Comparison of ENCODE assay signal across 21 mouse cellular contexts in the genomic region with DNA sequence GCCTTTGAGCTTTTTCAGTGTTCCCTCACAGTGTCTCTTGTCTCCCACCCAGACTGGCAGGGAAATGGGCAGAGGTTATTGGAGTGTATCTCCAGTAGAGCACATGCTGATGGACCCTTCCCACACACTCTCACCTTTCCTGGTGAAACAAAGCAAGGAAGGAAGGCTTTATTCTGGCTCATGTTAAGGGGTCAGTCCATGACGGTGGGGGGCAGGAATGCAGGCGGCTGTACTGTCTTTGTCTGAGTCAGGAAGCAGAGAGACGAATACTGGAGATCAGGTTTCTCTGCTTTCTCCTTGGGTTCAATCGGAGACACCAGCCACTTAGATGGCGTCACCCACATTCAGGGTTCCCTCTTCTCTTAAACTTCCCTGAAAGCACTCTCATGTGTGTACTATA. TPM values are rescaled to one million over a fixed set of nuclear protein-coding genes. Genes with fewer than 3 reads are reported as not detected.
DNase-seq lines count a peak whose midpoint lies in the region; ATAC-seq and TF ChIP-seq lines count a peak whose summit lies in the region.
"Had no signal": no experiment of that assay in that cellular context is flagged by ENCODE, and none has a peak within 500 bp of the region (broad histone marks: within the 10 kb centered on the region; RNA-seq: fewer than 3 reads in every experiment).

No protein-coding gene starts in this region.

- DNase-seq in heart, adult 2 months, result no peak
- DNase-seq in kidney, postnatal 10 days, result peak; percentile 47
- no peak for DNase-seq in kidney, adult 11 months
- DNase-seq in adrenal gland, postnatal 10 days, result no peak
- DNase-seq: adrenal gland, adult 2 months; B cell, adult 2 months; cerebellum, postnatal 10 days; gastrocnemius, adult 2 months; liver, embryonic 13.5 days; spleen, adult 18-20 months; thymus, adult 18-20 months; thymus, postnatal 4 days had no signal

- no peaks in the 10 kb centered on the region for H3K27me3 ChIP-seq in heart, embryonic 13.5 days (replicated peaks)
- H3K27me3 ChIP-seq in heart, adult 2 months (ENCODE audit: control insufficient read depth, insufficient read depth, low read length), result no peaks in the 10 kb centered on the region
- H3K27me3 ChIP-seq in ES-Bruce4 (ENCODE audit: control insufficient read depth, insufficient read depth, low read length, poor library complexity, severe bottlenecking), result no peaks in the 10 kb centered on the region
- H3K27me3 ChIP-seq: hindbrain, embryonic 15.5 days; limb, embryonic 13.5 days; liver, embryonic 13.5 days; lung, embryonic 15.5 days; midbrain, embryonic 13.5 days had no signal

- no peak for TF ChIP-seq POLR2A in heart, adult 2 months (IDR thresholded peaks at IDR 0.05; ENCODE audit: insufficient read depth, low read depth, low read length)
- TF ChIP-seq POLR2A in ES-Bruce4 (IDR thresholded peaks at IDR 0.05; ENCODE audit: insufficient read depth, low read length), result no peak

- peaks cover 8% of the 10 kb centered on the region for H3K79me2 ChIP-seq in heart, adult 2 months (replicated peaks; ENCODE audit: control insufficient read depth, insufficient read depth, low read length)

- H3K4me2 ChIP-seq in heart, embryonic 13.5 days, result no peak overlapping the region
- H3K4me2 ChIP-seq: hindbrain, embryonic 15.5 days; limb, embryonic 13.5 days; liver, embryonic 13.5 days; lung, embryonic 15.5 days; midbrain, embryonic 13.5 days had no signal

- peaks cover 88% of the 10 kb centered on the region for H3K4me1 ChIP-seq in heart, embryonic 13.5 days
- H3K4me1 ChIP-seq in heart, adult 2 months (ENCODE audit: control insufficient read depth, insufficient read depth, low read length), result peaks cover 18% of the 10 kb centered on the region
- H3K4me1 ChIP-seq in ES-Bruce4 (ENCODE audit: control insufficient read depth, insufficient read depth, low read length), result peaks cover 9% of the 10 kb centered on the region
- H3K4me1 ChIP-seq in brown adipose tissue, adult 24 weeks (ENCODE audit: control insufficient read depth, insufficient read depth, insufficient read length, low read length), result peaks cover 36% of the 10 kb centered on the region

- H3K9ac ChIP-seq in heart, embryonic 13.5 days, result no peak overlapping the region
- no peak overlapping the region for H3K9ac ChIP-seq in heart, adult 2 months (ENCODE audit: low read depth, low read length)
- H3K9ac ChIP-seq in ES-Bruce4 (ENCODE audit: low read depth, poor library complexity, severe bottlenecking), result no peak overlapping the region
- H3K9ac ChIP-seq: hindbrain, embryonic 15.5 days; limb, embryonic 13.5 days; liver, embryonic 13.5 days; lung, embryonic 15.5 days; midbrain, embryonic 13.5 days had no signal

- H3K4me3 ChIP-seq in heart, embryonic 13.5 days, result no peak overlapping the region
- no peak overlapping the region for H3K4me3 ChIP-seq in heart, adult 2 months
- no peak overlapping the region for H3K4me3 ChIP-seq in ES-Bruce4 (ENCODE audit: low read depth, low read length)
- no peak overlapping the region for H3K4me3 ChIP-seq in brown adipose tissue, adult 24 weeks (ENCODE audit: insufficient read depth, low read depth, low read length)
- H3K4me3 ChIP-seq: gastrocnemius, adult 2 months; hindbrain, embryonic 15.5 days; limb, embryonic 13.5 days; liver, embryonic 13.5 days; lung, embryonic 15.5 days; midbrain, embryonic 13.5 days had no signal

- TF ChIP-seq CTCF in heart, adult 2 months (IDR thresholded peaks at IDR 0.05), result no peak
- no peak for TF ChIP-seq CTCF in ES-Bruce4 (IDR thresholded peaks at IDR 0.05; ENCODE audit: low read depth, low read length)

- 0 out of 2 replicates have a peak, but pooled peaks cover 7% of the 10 kb centered on the region for H3K36me3 ChIP-seq in heart, embryonic 13.5 days
- H3K36me3 ChIP-seq in heart, adult 2 months (ENCODE audit: control insufficient read depth, insufficient read depth, low read length), result peaks cover 2% of the 10 kb centered on the region; the same call in 1 of the 2 replicates
- no peaks in the 10 kb centered on the region for H3K36me3 ChIP-seq in ES-Bruce4 (ENCODE audit: control insufficient read depth, insufficient read depth, low read length, poor library complexity, severe bottlenecking)
- H3K36me3 ChIP-seq: hindbrain, embryonic 15.5 days; limb, embryonic 13.5 days; liver, embryonic 13.5 days; lung, embryonic 15.5 days; midbrain, embryonic 13.5 days had no signal

- 0 out of 2 replicates have a peak overlapping the region, but pooled peaks have one; percentile 8 for H3K27ac ChIP-seq in heart, embryonic 13.5 days (replicated peaks)
- H3K27ac ChIP-seq in heart, adult 2 months, result no peak overlapping the region
- H3K27ac ChIP-seq in ES-Bruce4 (ENCODE audit: insufficient read depth, low read length), result no peak overlapping the region
- 0 out of 2 replicates have a peak overlapping the region, but pooled peaks have one; percentile 19 for H3K27ac ChIP-seq in brown adipose tissue, adult 24 weeks (replicated peaks; ENCODE audit: low read depth, low read length)
- H3K27ac ChIP-seq: gastrocnemius, adult 2 months; hindbrain, embryonic 15.5 days; limb, embryonic 13.5 days; liver, embryonic 13.5 days; lung, embryonic 15.5 days; macrophage; midbrain, embryonic 13.5 days had no signal

- intact Hi-C loops in heart, adult 2 months (cut with DNase I), result no loop called here

- ATAC-seq in heart, embryonic 13.5 days (ENCODE audit: extremely low read depth, insufficient number of reproducible peaks, low FRiP score, low TSS enrichment), result no peak
- ATAC-seq: intestine, postnatal 0 days; midbrain, embryonic 13.5 days had no signal

- H3K9me3 ChIP-seq in heart, embryonic 13.5 days, result no peaks in the 10 kb centered on the region
- H3K9me3 ChIP-seq in ES-Bruce4 (replicated peaks; ENCODE audit: control insufficient read depth, insufficient read depth, low read length, poor library complexity, severe bottlenecking), result no peaks in the 10 kb centered on the region
- H3K9me3 ChIP-seq: hindbrain, embryonic 15.5 days; limb, embryonic 13.5 days; liver, embryonic 13.5 days; lung, embryonic 15.5 days; midbrain, embryonic 13.5 days had no signal

- TF ChIP-seq EP300 in heart, adult 2 months (IDR thresholded peaks at IDR 0.05; ENCODE audit: insufficient read depth, low read depth, low read length), result no peak
- TF ChIP-seq EP300 in ES-Bruce4 (IDR thresholded peaks at IDR 0.05; ENCODE audit: insufficient read depth, low read depth, low read length), result 0 out of 2 replicates have a peak, but pooled peaks have one; percentile 40

- WGBS in heart, embryonic 13.5 days, result 57% methylated on average over 5 of the region's 5 CpGs
- 46% methylated on average over 5 of the region's 5 CpGs for WGBS in heart, adult 2 months

RNA-seq across cellular contexts. Expression of gene Etv6, which starts 11.7 kb away (rescaled TPM):
- 12.5 and 12.8 TPM in 2 replicates for polyA plus RNA-seq in heart, embryonic 13.5 days (2015; fragmentation: Nextera tagmentation; extraction: Ambion mirVana)
- 10 to 100 TPM; 11.4 to 14.0 TPM for total RNA-seq in heart, adult 2 months (2021)
- polyA plus RNA-seq in heart, adult 2 months (2012; rRNA removed), result 9.8 and 12.7 TPM in 2 replicates
- polyA plus RNA-seq in ES-Bruce4 (2011; ENCODE audit: insufficient read depth, insufficient read length, low read depth, missing spikeins), result 18.1 and 19.9 TPM in 2 replicates
- 8.6 and 10.5 TPM in 2 replicates for polyA plus RNA-seq in brown adipose tissue, adult 24 weeks (2012; ENCODE audit: insufficient read depth, insufficient read length, missing spikeins)
- 10 to 100 TPM; 28.2 to 31.4 TPM for total RNA-seq in adrenal gland, postnatal 10 days (2021)

Comparison
In these comparisons a context has a peak if more than half of its experiments do, and no peak if none do; other contexts are left out.
1. H3K27ac ChIP-seq: peak in heart, embryonic 13.5 days (single experiment) and brown adipose tissue, adult 24 weeks (single experiment); none in heart, adult 2 months (single experiment) and ES-Bruce4 (single experiment).